Mouse (Mus musculus) Patski (cell line): ENCODE measurements around the gene Mettl27. TPM values are rescaled to one million over a fixed set of nuclear protein-coding genes. Genes with fewer than 3 reads are reported as not detected.

Source experiments
- ATAC-seq: fragments of 100-300 bp; one replicate; pipeline ENCODE4 v1.8.0; 2021
- CTCF ChIA-PET: fragments of 350-600 bp; sonication (Branson Sonifier 250); formaldehyde crosslinking; loops from one replicate; lab custom pipeline; 2022; ENCODE audit warnings: inconsistent platforms; lab: Charles Lee
- POLR2A ChIA-PET: fragments of 350-600 bp; sonication (Branson Sonifier 250); formaldehyde crosslinking; loops from one replicate; lab custom pipeline; 2022; ENCODE audit warnings: antibody characterized with exemption, inconsistent platforms; lab: Charles Lee
- DNase-seq: peaks from one replicate; pipeline ENCODE4 v3.0.0-alpha.2; 2011; ENCODE audit warnings: low read depth, low spot score
- H3K27me3 ChIP-seq: fragments of 371-371 bp; one replicate; pipeline ENCODE4 v1.5.1; 2021
- CTCF ChIP-seq: fragments of 100-300 bp; IDR thresholded peaks from one replicate; pipeline ENCODE4 v1.5.1; 2021
- in situ Hi-C: fragments of 300-500 bp; cut with MboI; formaldehyde crosslinking; loops from 3 replicates; pipeline ENCODE4 v1.11.1; 2018; ENCODE audit warnings: low pct_unique_long_range_greater_than_20kb, mixed read lengths
- polyA plus RNA-seq: library from polyadenylated mRNA; unstranded; gene quantifications from one replicate; pipeline ENCODE4 v1.2.3, GENCODE M21; 2021

Mettl27 gene
- polyA plus RNA-seq, 1 experiment from 2014 or later: 27.5 TPM

- POLR2A ChIA-PET: no interaction called here
- ATAC-seq: no peak
- DNase-seq: no peak
- in situ Hi-C loops: no loop called here
- CTCF ChIA-PET: interaction anchor here (2.0 to 2.1 kb wide), 2 partner anchors 12 to 13 kb away, joined by 6 to 7 read pairs; no protein-coding TSS in a partner anchor
- no peaks in the 10 kb centered on the region for H3K27me3 ChIP-seq
- no peak for TF ChIP-seq CTCF
Measured at GRCm38 (mm10) chr5:134946857-134947255, 14.7 kb downstream of the Mettl27 start, which contains the start of gene Cldn4. Gene Cldn4 (minus strand): TSS chr5:134946934.

- in situ Hi-C loops: no loop called here
- ChIA-PET CTCF (interaction anchor here (2.1 kb wide), 1 partner anchor 14 kb away, joined by 6 read pairs; no protein-coding TSS in a partner anchor), POLR2A (no interaction called here)
- H3K27me3 ChIP-seq: no peaks in the 10 kb centered on the region
- ATAC-seq (no peak), DNase-seq (no peak)
- TF ChIP-seq CTCF: no peak
Measured at GRCm38 (mm10) chr5:134947420-134948084, 15.4 kb downstream of the Mettl27 start.

- TF ChIP-seq CTCF: no peak
- POLR2A ChIA-PET: no interaction called here
- DNase-seq (no peak), ATAC-seq (no peak)
- CTCF ChIA-PET: interaction anchor here (1.2 kb wide), 1 partner anchor 17 kb away, joined by 3 read pairs; no protein-coding TSS in a partner anchor
- in situ Hi-C loops: no loop called here
- no peaks in the 10 kb centered on the region for H3K27me3 ChIP-seq
Measured at GRCm38 (mm10) chr5:134948085-134948439, 15.9 kb downstream of the Mettl27 start.

- no peak for DNase-seq
- no peak for ATAC-seq
- in situ Hi-C loops: no loop called here
- POLR2A ChIA-PET: no interaction called here
- CTCF ChIA-PET: interaction anchor here (1.3 kb wide), 1 partner anchor 18 kb away, joined by 3 read pairs; no protein-coding TSS in a partner anchor
- TF ChIP-seq CTCF: no peak
- no peaks in the 10 kb centered on the region for H3K27me3 ChIP-seq
Measured at GRCm38 (mm10) chr5:134951053-134951884, 19.1 kb downstream of the Mettl27 start.

GRCm38 (mm10) chr5:134955491-134955890 lies 23.3 kb downstream of the Mettl27 start:
- ATAC-seq (no peak), DNase-seq (no peak)
- H3K27me3 ChIP-seq: no peaks in the 10 kb centered on the region
- no peak for TF ChIP-seq CTCF
- in situ Hi-C loops: no loop called here
- POLR2A ChIA-PET: interaction anchor here (1.2 kb wide), 1 partner anchor 21 kb away, joined by 4 read pairs; no protein-coding TSS in a partner anchor
- CTCF ChIA-PET: interaction anchor here (1.2 to 1.6 kb wide), 2 partner anchors 23 to 48 kb away, joined by 3 to 4 read pairs; partner anchors contain the start of gene Mettl27

- in situ Hi-C loops: no loop called here
- no peak for DNase-seq
- ATAC-seq: peak; percentile 35
- TF ChIP-seq CTCF: no peak
- H3K27me3 ChIP-seq: no peaks in the 10 kb centered on the region
- ChIA-PET POLR2A (interaction anchor here (0.6 kb wide), 1 partner anchor 884 kb away, joined by 3 read pairs; no protein-coding TSS in a partner anchor), CTCF (interaction anchor here (2.1 to 9.8 kb wide), 3 partner anchors 13 to 51 kb away, joined by 7 to 101 read pairs (median 86); partner anchors contain the start of genes Cldn4, Mettl27 and Tmem270)
Measured at GRCm38 (mm10) chr5:134959114-134959513, 26.9 kb downstream of the Mettl27 start.

- ChIA-PET CTCF (interaction anchor here (1.5 to 9.8 kb wide), 4 partner anchors 15 to 52 kb away, joined by 3 to 101 read pairs (median 46); partner anchors contain the start of genes Cldn4, Mettl27 and Tmem270), POLR2A (no interaction called here)
- in situ Hi-C loops: loop anchor here (5.0 kb wide), 1 partner anchor 208 kb away; no protein-coding TSS in a partner anchor
- DNase-seq: peak; percentile 91
- ATAC-seq: peak; percentile 64
- H3K27me3 ChIP-seq: no peaks in the 10 kb centered on the region
- no peak for TF ChIP-seq CTCF
Measured at GRCm38 (mm10) chr5:134960430-134960829, 28.3 kb downstream of the Mettl27 start.

- CTCF ChIA-PET: interaction anchor here (0.6 to 9.8 kb wide), 5 partner anchors 20 to 53 kb away, joined by 3 to 101 read pairs (median 5); partner anchors contain the start of genes Mettl27 and Tmem270
- in situ Hi-C loops: loop anchor here (5.0 kb wide), 1 partner anchor 209 kb away; no protein-coding TSS in a partner anchor
- no peak for TF ChIP-seq CTCF
Measured at GRCm38 (mm10) chr5:134961519-134961918, 29.4 kb downstream of the Mettl27 start.

GRCm38 (mm10) chr5:134963546-134963945 lies 31.4 kb downstream of the Mettl27 start:
- ChIA-PET CTCF (interaction anchor here (0.7 to 9.8 kb wide), 5 partner anchors 29 to 55 kb away, joined by 4 to 101 read pairs (median 5); partner anchors contain the start of genes Cldn13, Mettl27 and Tmem270), POLR2A (interaction anchor here (0.6 to 3.4 kb wide), 3 partner anchors 30 to 45 kb away, joined by 3 to 17 read pairs (median 3); partner anchors contain the start of gene Mettl27)
- ATAC-seq (peak; percentile 48), DNase-seq (peak; percentile 82)
- no peak for TF ChIP-seq CTCF
- no peaks in the 10 kb centered on the region for H3K27me3 ChIP-seq
- in situ Hi-C loops: loop anchor here (5.0 kb wide), 1 partner anchor 211 kb away; no protein-coding TSS in a partner anchor

More at GRCm38 (mm10) chr5:134961519-134961918, 29.4 kb downstream of the Mettl27 start:
- POLR2A ChIA-PET: interaction anchor here (1.3 to 3.4 kb wide), 2 partner anchors 12 to 28 kb away, joined by 4 to 17 read pairs; partner anchors contain the start of gene Mettl27
- ATAC-seq (no peak), DNase-seq (no peak)
- H3K27me3 ChIP-seq: no peaks in the 10 kb centered on the region
